ENCODE assay signal across 17 mouse cellular contexts in genomic region chr2:165786467-165786866, GRCm38 (mm10).
DNase-seq lines count a peak whose midpoint lies in the region; ATAC-seq and TF ChIP-seq lines count a peak whose summit lies in the region.
"Had no signal": no experiment of that assay in that cellular context is flagged by ENCODE, and none has a peak within 500 bp of the region (broad histone marks: within the 10 kb centered on the region; RNA-seq: fewer than 3 reads in every experiment).

No protein-coding gene starts in this region.

- DNase-seq in embryonic facial prominence, embryonic 11.5 days (ENCODE audit: low spot score): peak; percentile 47
- no peak for DNase-seq in embryonic facial prominence, embryonic 10.5 days (ENCODE audit: low spot score)
- no peak for DNase-seq in layer of hippocampus, adult 2 months (ENCODE audit: low spot score in 2 of 2)
- DNase-seq in layer of hippocampus, postnatal 14 days (ENCODE audit: low spot score in 2 of 2): no peak
- peak; percentile 25 for DNase-seq in 416B (ENCODE audit: low read depth)
- peak; percentile 18 for DNase-seq in adipocyte (ENCODE audit: low spot score)
- no peak for DNase-seq in urinary bladder, postnatal 14 days (ENCODE audit: low spot score)
- DNase-seq in adrenal gland, adult 8-10 months: no peak
- DNase-seq: adrenal gland, postnatal 10 days; gastrocnemius, postnatal 10 days; kidney, adult 8-10 months; liver, embryonic 13.5 days had no signal

- ATAC-seq in embryonic facial prominence, embryonic 11.5 days (replicated peaks; ENCODE audit: insufficient number of reproducible peaks, low FRiP score, low TSS enrichment, low read depth): no peak
- ATAC-seq: forebrain, embryonic 15.5 days had no signal

- no peaks in the 10 kb centered on the region for H3K27me3 ChIP-seq in embryonic facial prominence, embryonic 11.5 days (ENCODE audit: control insufficient read depth, insufficient read depth, low read length)
- H3K27me3 ChIP-seq in embryonic facial prominence, embryonic 10.5 days (replicated peaks; ENCODE audit: low read depth, poor library complexity, severe bottlenecking): no peaks in the 10 kb centered on the region
- H3K27me3 ChIP-seq: embryonic facial prominence, embryonic 15.5 days; forebrain, embryonic 15.5 days; liver, embryonic 13.5 days; neural tube, embryonic 15.5 days had no signal

- H3K27ac ChIP-seq in embryonic facial prominence, embryonic 11.5 days (replicated peaks; ENCODE audit: low read depth, low read length): no peak overlapping the region
- no peak overlapping the region for H3K27ac ChIP-seq in embryonic facial prominence, embryonic 10.5 days (replicated peaks)
- no peak overlapping the region; the same call in 1 of the 2 replicates for H3K27ac ChIP-seq in layer of hippocampus, adult 2 months
- H3K27ac ChIP-seq: embryonic facial prominence, embryonic 15.5 days; forebrain, embryonic 15.5 days; liver, embryonic 13.5 days; macrophage; neural tube, embryonic 15.5 days had no signal

- 78% methylated on average over 1 of the region's 1 CpGs for WGBS in embryonic facial prominence, embryonic 11.5 days
- 79% methylated on average over 1 of the region's 1 CpGs for WGBS in embryonic facial prominence, embryonic 10.5 days

- no peaks in the 10 kb centered on the region for H3K9me3 ChIP-seq in embryonic facial prominence, embryonic 11.5 days (replicated peaks; ENCODE audit: control insufficient read depth, low read length)
- H3K9me3 ChIP-seq in embryonic facial prominence, embryonic 10.5 days: no peaks in the 10 kb centered on the region
- H3K9me3 ChIP-seq: embryonic facial prominence, embryonic 15.5 days; forebrain, embryonic 15.5 days; liver, embryonic 13.5 days; neural tube, embryonic 15.5 days had no signal

- peak; percentile 82 for TF ChIP-seq CTCF in layer of hippocampus, adult 2 months (conservative IDR thresholded peaks at IDR 0.05)

- H3K36me3 ChIP-seq in embryonic facial prominence, embryonic 11.5 days (replicated peaks; ENCODE audit: control insufficient read depth, insufficient read depth, low read depth, low read length): peaks cover 9% of the 10 kb centered on the region
- peaks cover 98% of the 10 kb centered on the region for H3K36me3 ChIP-seq in embryonic facial prominence, embryonic 10.5 days (replicated peaks)

- no peak overlapping the region for H3K9ac ChIP-seq in embryonic facial prominence, embryonic 11.5 days (replicated peaks; ENCODE audit: low read length)
- H3K9ac ChIP-seq: embryonic facial prominence, embryonic 15.5 days; forebrain, embryonic 15.5 days; liver, embryonic 13.5 days; neural tube, embryonic 15.5 days had no signal

- H3K4me1 ChIP-seq in embryonic facial prominence, embryonic 11.5 days (ENCODE audit: control insufficient read depth, insufficient read depth, low read length): no peaks in the 10 kb centered on the region
- H3K4me1 ChIP-seq in embryonic facial prominence, embryonic 10.5 days: peaks cover 10% of the 10 kb centered on the region; the same call in 1 of the 2 replicates

- H3K4me2 ChIP-seq in embryonic facial prominence, embryonic 11.5 days (ENCODE audit: low read depth, low read length): no peak overlapping the region
- H3K4me2 ChIP-seq: embryonic facial prominence, embryonic 15.5 days; forebrain, embryonic 15.5 days; heart, embryonic 11.5 days; liver, embryonic 13.5 days; neural tube, embryonic 15.5 days had no signal

- H3K4me3 ChIP-seq in embryonic facial prominence, embryonic 11.5 days (ENCODE audit: low read depth, low read length): no peak overlapping the region
- H3K4me3 ChIP-seq in embryonic facial prominence, embryonic 10.5 days: no peak overlapping the region
- H3K4me3 ChIP-seq in layer of hippocampus, adult 2 months: no peak overlapping the region
- H3K4me3 ChIP-seq: embryonic facial prominence, embryonic 15.5 days; forebrain, embryonic 15.5 days; liver, embryonic 13.5 days; neural tube, embryonic 15.5 days had no signal

Comparison
In these comparisons a context has a peak if more than half of its experiments do, and no peak if none do; other contexts are left out.
1. DNase-seq: peak in embryonic facial prominence, embryonic 11.5 days (single experiment), 416B (single experiment) and adipocyte (single experiment); none in embryonic facial prominence, embryonic 10.5 days (single experiment), layer of hippocampus, adult 2 months (0 of 2), layer of hippocampus, postnatal 14 days (0 of 2), urinary bladder, postnatal 14 days (single experiment) and adrenal gland, adult 8-10 months (single experiment).